Mouse (Mus musculus) mature B cell (primary cell): Measurements from ENCODE around the gene Hnrnpa3.
"Not testable (repeated sequence)": the region's sequence is repeated elsewhere in the genome, so short reads cannot be mapped to it uniquely, and the experiment has no call there.

Experiments
- in situ Hi-C: fragments of 300-500 bp; cut with MboI; formaldehyde crosslinking; loops from 2 replicates; pipeline ENCODE4 v1.14.3; 2019

Gene Hnrnpa3

GRCm38 (mm10) chr2:75658727-75659628 lies at the start of gene Hnrnpa3:
Gene Hnrnpa3 (plus strand): TSS chr2:75659261.
- in situ Hi-C loops: no loop called here

GRCm38 (mm10) chr2:75609971-75610370 lies 49.1 kb upstream of the Hnrnpa3 start:
- in situ Hi-C loops: loop anchor here (5.0 kb wide), 1 partner anchor 162 kb away; no protein-coding TSS in a partner anchor

GRCm38 (mm10) chr2:75610602-75611001 lies 48.5 kb upstream of the Hnrnpa3 start:
- in situ Hi-C loops: loop anchor here (5.0 kb wide), 1 partner anchor 162 kb away; no protein-coding TSS in a partner anchor

GRCm38 (mm10) chr2:75611041-75611805 lies 47.8 kb upstream of the Hnrnpa3 start:
- in situ Hi-C loops: loop anchor here (5.0 kb wide), 1 partner anchor 161 kb away; no protein-coding TSS in a partner anchor

- in situ Hi-C loops: loop anchor here (5.0 kb wide), 1 partner anchor 160 kb away; no protein-coding TSS in a partner anchor
Observed at GRCm38 (mm10) chr2:75612006-75612405, 47.1 kb upstream of the Hnrnpa3 start.

GRCm38 (mm10) chr2:75612981-75613567 lies 46.0 kb upstream of the Hnrnpa3 start:
- in situ Hi-C loops: loop anchor here (5.0 kb wide), 1 partner anchor 159 kb away; no protein-coding TSS in a partner anchor

- in situ Hi-C loops: loop anchor here (5.0 kb wide), 1 partner anchor 158 kb away; no protein-coding TSS in a partner anchor
Observed at GRCm38 (mm10) chr2:75614577-75614976, 44.5 kb upstream of the Hnrnpa3 start.

GRCm38 (mm10) chr2:75616911-75617310 lies 42.1 kb upstream of the Hnrnpa3 start:
- in situ Hi-C loops: no loop called here

- in situ Hi-C loops: no loop called here
Observed at GRCm38 (mm10) chr2:75618712-75619111, 40.3 kb upstream of the Hnrnpa3 start.

- in situ Hi-C loops: no loop called here
Observed at GRCm38 (mm10) chr2:75621873-75622654, 37.0 kb upstream of the Hnrnpa3 start.

GRCm38 (mm10) chr2:75625086-75625485 lies 34.0 kb upstream of the Hnrnpa3 start:
- in situ Hi-C loops: no loop called here

- in situ Hi-C loops: no loop called here
Observed at GRCm38 (mm10) chr2:75626597-75627440, 32.2 kb upstream of the Hnrnpa3 start.

- in situ Hi-C loops: no loop called here
Observed at GRCm38 (mm10) chr2:75628487-75628886, 30.6 kb upstream of the Hnrnpa3 start.

- in situ Hi-C loops: no loop called here
Observed at GRCm38 (mm10) chr2:75631421-75631820, 27.6 kb upstream of the Hnrnpa3 start.

- in situ Hi-C loops: no loop called here
Observed at GRCm38 (mm10) chr2:75632043-75632442, 27.0 kb upstream of the Hnrnpa3 start.

- in situ Hi-C loops: no loop called here
Observed at GRCm38 (mm10) chr2:75632721-75633181, 26.3 kb upstream of the Hnrnpa3 start.

- in situ Hi-C loops: no loop called here
Observed at GRCm38 (mm10) chr2:75633381-75633780, 25.7 kb upstream of the Hnrnpa3 start.

GRCm38 (mm10) chr2:75633784-75634183 lies 25.3 kb upstream of the Hnrnpa3 start:
- in situ Hi-C loops: no loop called here

- in situ Hi-C loops: not testable (repeated sequence)
Observed at GRCm38 (mm10) chr2:75634431-75634830, 24.6 kb upstream of the Hnrnpa3 start.
